9 mouse cellular contexts compared by ENCODE assay signal in the genomic region with DNA sequence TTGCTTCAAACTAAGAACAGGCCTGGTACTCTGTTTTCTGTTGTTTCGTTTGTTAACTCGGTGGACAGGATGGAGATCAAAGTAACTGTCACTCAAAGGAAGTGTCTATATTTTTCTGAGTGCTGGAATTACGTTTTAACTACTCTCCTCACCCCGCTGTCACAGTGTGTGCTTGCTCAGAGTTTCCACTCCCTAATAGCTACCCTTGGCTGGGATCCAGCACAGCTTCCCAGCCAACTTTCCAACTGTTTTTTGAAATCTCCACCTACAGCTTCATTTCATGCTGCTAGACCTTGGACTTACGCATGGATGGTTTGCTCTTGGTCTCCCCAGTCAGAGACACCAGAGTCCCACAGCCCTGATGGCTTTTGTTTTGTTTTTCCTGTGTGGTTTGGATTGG.
A peak's percentile ranks its signal among the peaks of the same experiment; 100 is the strongest.
DNase-seq lines count a peak whose midpoint lies in the region; ATAC-seq and TF ChIP-seq lines count a peak whose summit lies in the region.
"Had no signal": no experiment of that assay in that cellular context is flagged by ENCODE, and none has a peak within 500 bp of the region (broad histone marks: within the 10 kb centered on the region; RNA-seq: fewer than 3 reads in every experiment).

No protein-coding gene starts in this region.

- no peaks in the 10 kb centered on the region for H3K9me3 ChIP-seq in hindbrain, embryonic 15.5 days
- H3K9me3 ChIP-seq in hindbrain, embryonic 13.5 days = no peaks in the 10 kb centered on the region
- no peaks in the 10 kb centered on the region for H3K9me3 ChIP-seq in kidney, postnatal 0 days (replicated peaks; ENCODE audit: low read length)
- no peaks in the 10 kb centered on the region for H3K9me3 ChIP-seq in lung, postnatal 0 days (ENCODE audit: low read length)
- H3K9me3 ChIP-seq: neural tube, embryonic 13.5 days had no signal

- H3K36me3 ChIP-seq in hindbrain, embryonic 15.5 days = no peaks in the 10 kb centered on the region
- H3K36me3 ChIP-seq in hindbrain, embryonic 13.5 days = no peaks in the 10 kb centered on the region
- no peaks in the 10 kb centered on the region for H3K36me3 ChIP-seq in heart, adult 2 months (ENCODE audit: control insufficient read depth, insufficient read depth, low read length)
- no peaks in the 10 kb centered on the region for H3K36me3 ChIP-seq in kidney, postnatal 0 days (ENCODE audit: insufficient read depth, low read length)
- no peaks in the 10 kb centered on the region for H3K36me3 ChIP-seq in lung, postnatal 0 days (ENCODE audit: insufficient read depth, low read length)
- H3K36me3 ChIP-seq: neural tube, embryonic 13.5 days had no signal

- no peak overlapping the region for H3K4me2 ChIP-seq in hindbrain, embryonic 15.5 days
- H3K4me2 ChIP-seq in hindbrain, embryonic 13.5 days = no peak overlapping the region
- no peak overlapping the region for H3K4me2 ChIP-seq in kidney, postnatal 0 days (ENCODE audit: low read length)
- H3K4me2 ChIP-seq in lung, postnatal 0 days (replicated peaks; ENCODE audit: low read depth, low read length) = no peak overlapping the region
- H3K4me2 ChIP-seq: neural tube, embryonic 13.5 days had no signal

- no peak for TF ChIP-seq CTCF in heart, adult 2 months (IDR thresholded peaks at IDR 0.05)
- no peak for TF ChIP-seq CTCF in kidney, postnatal 0 days (IDR thresholded peaks at IDR 0.05; ENCODE audit: low read depth)
- TF ChIP-seq CTCF in lung, postnatal 0 days (IDR thresholded peaks at IDR 0.05) = no peak

- H3K79me2 ChIP-seq in heart, adult 2 months (replicated peaks; ENCODE audit: control insufficient read depth, insufficient read depth, low read length) = no peaks in the 10 kb centered on the region

- no peaks in the 10 kb centered on the region for H3K4me1 ChIP-seq in hindbrain, embryonic 15.5 days (replicated peaks)
- no peaks in the 10 kb centered on the region for H3K4me1 ChIP-seq in hindbrain, embryonic 13.5 days (replicated peaks)
- H3K4me1 ChIP-seq in heart, adult 2 months (ENCODE audit: control insufficient read depth, insufficient read depth, low read length) = peaks cover 4% of the 10 kb centered on the region; the same call in 1 of the 2 replicates
- H3K4me1 ChIP-seq in kidney, postnatal 0 days (replicated peaks; ENCODE audit: insufficient read depth, low read length) = 0 out of 2 replicates have a peak, but pooled peaks cover 3% of the 10 kb centered on the region
- no peaks in the 10 kb centered on the region for H3K4me1 ChIP-seq in lung, postnatal 0 days (ENCODE audit: insufficient read depth, low read depth, low read length)
- H3K4me1 ChIP-seq: neural tube, embryonic 13.5 days had no signal

- intact Hi-C loops in heart, adult 2 months (cut with DNase I) = no loop called here

- TF ChIP-seq EP300 in heart, adult 2 months (IDR thresholded peaks at IDR 0.05; ENCODE audit: insufficient read depth, low read depth, low read length) = no peak
- TF ChIP-seq EP300 in lung, postnatal 0 days (IDR thresholded peaks at IDR 0.05) = no peak

- H3K9ac ChIP-seq in hindbrain, embryonic 15.5 days = no peak overlapping the region
- H3K9ac ChIP-seq in hindbrain, embryonic 13.5 days = no peak overlapping the region
- H3K9ac ChIP-seq in heart, adult 2 months (ENCODE audit: low read depth, low read length) = no peak overlapping the region
- H3K9ac ChIP-seq in kidney, postnatal 0 days (ENCODE audit: low read depth, low read length) = no peak overlapping the region
- no peak overlapping the region for H3K9ac ChIP-seq in lung, postnatal 0 days (replicated peaks; ENCODE audit: low read depth)
- H3K9ac ChIP-seq: neural tube, embryonic 13.5 days had no signal

- peak; percentile 27; the same call in 1 of the 2 replicates for ATAC-seq in hindbrain, embryonic 15.5 days (ENCODE audit: low FRiP score, low read depth)
- ATAC-seq in hindbrain, embryonic 13.5 days (ENCODE audit: low FRiP score) = no peak
- ATAC-seq in kidney, postnatal 0 days (replicated peaks; ENCODE audit: low FRiP score, low read depth) = peak; percentile 69
- ATAC-seq in lung, postnatal 0 days = peak; percentile 68
- no peak for ATAC-seq in erythroblast, adult 5-6 weeks (replicated peaks; ENCODE audit: low FRiP score, poor library complexity, severe bottlenecking)

- no peak overlapping the region for H3K4me3 ChIP-seq in hindbrain, embryonic 15.5 days
- H3K4me3 ChIP-seq in hindbrain, embryonic 13.5 days = no peak overlapping the region
- no peak overlapping the region for H3K4me3 ChIP-seq in heart, adult 2 months
- H3K4me3 ChIP-seq in kidney, postnatal 0 days (replicated peaks; ENCODE audit: low read depth, low read length) = no peak overlapping the region
- H3K4me3 ChIP-seq in lung, postnatal 0 days (ENCODE audit: low read depth, low read length) = no peak overlapping the region
- H3K4me3 ChIP-seq: neural tube, embryonic 13.5 days had no signal

- WGBS in hindbrain, embryonic 15.5 days = 51% methylated on average over 5 of the region's 5 CpGs
- 63% methylated on average over 5 of the region's 5 CpGs for WGBS in hindbrain, embryonic 13.5 days
- WGBS in heart, adult 2 months = 14% methylated on average over 5 of the region's 5 CpGs
- WGBS in kidney, postnatal 0 days = 13% methylated on average over 5 of the region's 5 CpGs
- WGBS in lung, postnatal 0 days = 9% methylated on average over 5 of the region's 5 CpGs

- no peak for TF ChIP-seq POLR2A in heart, adult 2 months (IDR thresholded peaks at IDR 0.05; ENCODE audit: insufficient read depth, low read depth, low read length)

- H3K27me3 ChIP-seq in hindbrain, embryonic 15.5 days = no peaks in the 10 kb centered on the region
- no peaks in the 10 kb centered on the region for H3K27me3 ChIP-seq in hindbrain, embryonic 13.5 days
- no peaks in the 10 kb centered on the region for H3K27me3 ChIP-seq in heart, adult 2 months (ENCODE audit: control insufficient read depth, insufficient read depth, low read length)
- H3K27me3 ChIP-seq in kidney, postnatal 0 days (ENCODE audit: insufficient read depth, low read length) = no peaks in the 10 kb centered on the region
- H3K27me3 ChIP-seq in lung, postnatal 0 days (replicated peaks; ENCODE audit: insufficient read depth, low read length) = no peaks in the 10 kb centered on the region
- H3K27me3 ChIP-seq: neural tube, embryonic 13.5 days had no signal

- no peak overlapping the region for H3K27ac ChIP-seq in hindbrain, embryonic 15.5 days (replicated peaks)
- H3K27ac ChIP-seq in hindbrain, embryonic 13.5 days = no peak overlapping the region
- H3K27ac ChIP-seq in heart, adult 2 months = peak overlapping the region; percentile 47
- H3K27ac ChIP-seq in kidney, postnatal 0 days = peak overlapping the region; percentile 64
- H3K27ac ChIP-seq in lung, postnatal 0 days (ENCODE audit: low read length) = no peak overlapping the region
- H3K27ac ChIP-seq: neural tube, embryonic 13.5 days had no signal

- DNase-seq in adrenal gland, postnatal 25 days = peak; percentile 61
- DNase-seq in heart, adult 2 months = peak; percentile 78 to 82
- peak; percentile 77 for DNase-seq in kidney, postnatal 0 days (ENCODE audit: low spot score)
- peak; percentile 70 for DNase-seq in lung, postnatal 0 days (ENCODE audit: low spot score)
- no peak for DNase-seq in MN1 (ENCODE audit: low spot score)

Comparison
In these comparisons a context has a peak if more than half of its experiments do, and no peak if none do; other contexts are left out.
1. ATAC-seq: peak in hindbrain, embryonic 15.5 days (single experiment), kidney, postnatal 0 days (single experiment) and lung, postnatal 0 days (single experiment); none in hindbrain, embryonic 13.5 days (single experiment) and erythroblast, adult 5-6 weeks (single experiment).
2. H3K27ac ChIP-seq: peak in heart, adult 2 months (single experiment) and kidney, postnatal 0 days (single experiment); none in hindbrain, embryonic 15.5 days (single experiment), hindbrain, embryonic 13.5 days (single experiment) and lung, postnatal 0 days (single experiment).